Mouse (Mus musculus) CD8-positive naive resting alpha-beta T cell, adult 2 months (primary cell): Measurements from ENCODE around the gene Hprt.
"Not testable (repeated sequence)": the region's sequence is repeated elsewhere in the genome, so short reads cannot be mapped to it uniquely, and the experiment has no call there.

Experiments used
- DNase-seq, 2 experiments: peaks; one replicate each; pipeline ENCODE4 v3.0.0; 2022; ENCODE audit warnings: low read depth in 2 of 2, low spot score in 2 of 2

Gene Hprt

GRCm38 (mm10) chrX:52987905-52988783 lies at the start of gene Hprt:
Gene Hprt, plus strand, starts transcription at chrX:52988137.
- peak; percentile 75 to 81 for DNase-seq

DNA sequence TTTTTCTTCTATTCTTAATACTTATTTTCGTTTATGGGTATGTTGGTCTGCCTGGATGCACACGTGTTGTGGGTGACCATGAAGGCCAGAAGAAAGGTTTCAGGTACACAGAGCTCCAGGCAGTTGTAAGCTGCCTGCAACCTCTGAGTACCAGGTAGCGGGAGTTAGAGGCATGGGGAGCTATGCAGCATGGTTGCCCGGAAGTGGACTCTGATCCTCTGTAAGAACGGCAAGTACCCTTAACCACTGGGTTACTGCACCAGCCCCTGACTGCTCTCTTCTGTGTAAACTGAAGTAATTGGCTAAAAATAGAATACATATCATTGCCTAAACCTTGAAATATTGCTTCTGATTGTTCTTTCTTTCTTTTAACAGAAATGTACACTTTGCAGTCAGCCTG lies 42.4 kb upstream of the Hprt start:
- no peak for DNase-seq

GRCm38 (mm10) chrX:52949713-52950112 lies 38.2 kb upstream of the Hprt start:
- peak in 1 of 2 experiments; percentile 6 for DNase-seq

DNA sequence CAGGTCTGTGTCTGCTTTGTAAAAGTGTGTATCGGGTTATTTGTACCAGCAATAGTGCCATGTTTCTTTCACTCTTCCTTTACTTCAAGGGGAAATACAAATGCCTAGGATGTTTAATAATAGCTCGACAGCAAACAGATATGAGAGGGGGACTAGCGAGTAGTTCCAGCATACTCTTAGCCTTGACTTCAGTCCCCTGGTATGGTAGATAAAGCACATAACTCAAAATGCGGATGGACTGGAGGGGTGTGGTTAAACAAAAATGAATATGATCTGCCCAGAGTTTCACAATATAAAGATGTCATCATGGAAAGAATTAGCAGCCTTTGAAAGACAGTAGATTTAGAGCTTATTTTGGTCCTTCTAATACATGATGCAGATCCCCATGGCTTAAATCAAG lies 31.0 kb upstream of the Hprt start:
- DNase-seq: no peak

GRCm38 (mm10) chrX:52961559-52962110 lies 26.3 kb upstream of the Hprt start:
- DNase-seq: no peak

DNA sequence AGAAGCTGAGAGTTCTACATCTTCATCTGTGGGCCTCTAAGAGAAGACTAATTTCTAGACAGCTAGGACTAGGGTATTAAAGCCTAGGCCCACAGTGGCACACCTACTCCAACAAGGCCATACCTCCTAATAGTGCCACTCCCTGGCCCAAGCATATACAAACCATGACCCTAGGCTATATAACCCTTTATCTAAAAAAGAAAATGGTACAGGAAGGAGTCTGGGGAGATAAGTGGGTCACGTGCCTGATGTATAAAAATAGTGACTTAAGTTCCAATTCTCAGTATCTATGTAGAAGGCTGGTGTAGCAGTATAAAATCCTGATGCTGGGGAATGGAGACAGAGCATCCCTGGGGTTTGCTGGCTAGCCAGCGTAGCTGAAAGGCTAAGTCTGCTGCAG lies 22.8 kb upstream of the Hprt start:
- no peak for DNase-seq

- no peak for DNase-seq
Observed at GRCm38 (mm10) chrX:52971211-52972006, 16.5 kb upstream of the Hprt start.

DNA sequence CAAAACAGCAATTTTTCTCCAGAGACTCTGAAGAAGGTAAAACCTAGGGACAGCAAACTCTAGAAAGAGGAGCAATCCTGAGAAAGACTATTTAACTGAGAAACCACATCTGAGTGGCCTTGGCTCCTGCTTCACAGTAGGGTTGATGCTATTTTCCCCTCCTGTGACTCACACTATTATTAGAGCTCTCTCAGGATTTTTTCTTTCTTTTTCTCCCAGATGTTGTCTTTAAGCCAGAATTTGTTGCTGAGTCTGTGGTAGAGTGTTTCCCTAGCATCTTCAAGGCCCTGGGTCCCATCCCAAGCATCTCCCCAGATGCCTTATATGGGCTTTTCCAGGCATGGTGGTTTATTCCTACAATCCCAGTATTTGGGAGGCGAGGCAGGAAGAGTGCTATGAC lies 15.8 kb upstream of the Hprt start:
- no peak for DNase-seq

GRCm38 (mm10) chrX:52972680-52973079 lies 15.3 kb upstream of the Hprt start:
- DNase-seq: no peak

- no peak for DNase-seq
Observed at GRCm38 (mm10) chrX:52978576-52978975, 9.4 kb upstream of the Hprt start.

- no peak for DNase-seq
Observed at GRCm38 (mm10) chrX:52981378-52981777, 6.6 kb upstream of the Hprt start.

GRCm38 (mm10) chrX:52994726-52995125 lies 6.8 kb downstream of the Hprt start:
- DNase-seq: not testable (repeated sequence)

DNA sequence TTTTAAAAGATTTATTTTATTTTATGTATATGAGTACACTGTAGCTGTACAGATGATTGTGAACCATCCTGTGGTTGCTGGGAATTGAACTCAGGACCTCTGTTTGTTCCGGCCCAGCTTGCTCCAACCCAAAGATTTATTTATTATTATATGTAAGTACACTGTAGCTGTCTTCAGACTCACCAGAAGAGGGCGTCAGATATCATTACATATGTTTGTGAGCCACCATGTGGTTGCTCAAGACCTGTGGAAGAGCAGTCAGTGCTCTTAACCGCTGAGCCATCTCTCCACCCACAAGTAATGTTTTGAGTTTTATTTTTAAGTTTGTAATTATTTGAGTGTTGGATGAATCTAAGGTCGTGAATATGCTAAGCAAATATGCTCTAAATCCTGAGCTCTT lies 16.9 kb downstream of the Hprt start:
- not testable (repeated sequence) for DNase-seq

DNA sequence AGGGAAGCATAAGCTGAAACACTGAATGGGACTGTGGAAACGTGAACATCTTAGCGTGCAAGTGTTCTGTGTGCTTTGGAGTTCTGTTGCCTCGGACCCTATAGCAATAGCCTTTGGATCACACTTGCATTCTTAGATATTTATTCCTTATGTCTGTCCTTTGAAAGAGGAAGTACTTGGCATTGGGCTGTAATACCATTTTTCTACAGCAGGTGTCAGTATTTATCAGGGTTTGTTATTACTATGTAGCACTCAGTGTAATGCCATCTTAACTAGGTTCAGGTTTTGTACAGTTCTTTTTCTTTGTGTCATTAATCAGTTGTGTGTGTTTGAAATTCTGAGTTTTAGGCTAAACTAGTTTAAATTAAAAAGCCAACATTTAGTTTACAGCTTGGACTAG lies 18.1 kb downstream of the Hprt start:
- DNase-seq: peak; percentile 6 to 59

DNA sequence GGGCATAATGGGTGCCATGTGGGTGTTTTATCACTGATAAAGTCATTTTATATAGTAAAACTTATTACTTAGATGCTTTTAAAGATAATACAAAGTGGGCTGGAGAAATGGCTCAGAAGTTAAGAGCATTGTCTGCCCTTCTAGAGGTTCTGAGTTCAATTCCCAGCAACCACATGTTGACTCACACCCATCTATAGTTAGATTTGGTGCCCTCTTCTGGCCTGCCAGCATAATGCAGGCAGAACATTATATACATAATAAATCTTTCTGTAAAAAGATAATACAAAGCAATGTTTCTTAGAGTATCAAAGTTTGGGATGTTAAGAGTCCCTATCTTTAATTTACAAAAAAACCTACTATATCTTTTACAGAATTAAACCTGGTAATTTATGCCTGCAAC lies 27.6 kb downstream of the Hprt start:
- peak in 1 of 2 experiments; percentile 14 for DNase-seq

DNA sequence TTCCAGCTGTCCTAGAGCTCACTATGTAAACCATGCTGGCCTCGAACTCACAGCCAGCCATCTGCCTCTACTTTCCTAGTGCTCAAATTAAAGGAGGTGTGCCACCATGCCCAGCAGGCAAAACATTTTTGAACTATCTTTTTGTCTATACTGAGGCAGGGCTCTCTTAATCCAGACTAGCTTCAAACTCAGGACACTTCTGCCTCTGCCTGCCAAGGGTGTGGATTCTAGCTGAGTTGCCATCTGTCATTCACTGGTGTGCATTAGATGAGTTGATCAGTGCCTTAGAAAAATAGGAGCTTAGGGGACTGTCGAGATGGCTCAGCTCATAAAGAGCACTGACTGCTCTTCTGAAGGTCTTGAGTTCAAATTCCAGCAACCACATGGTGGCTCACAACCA lies 35.1 kb downstream of the Hprt start:
- no peak for DNase-seq

- DNase-seq: not testable (repeated sequence)
Observed at GRCm38 (mm10) chrX:53024268-53024667, 36.3 kb downstream of the Hprt start.

DNA sequence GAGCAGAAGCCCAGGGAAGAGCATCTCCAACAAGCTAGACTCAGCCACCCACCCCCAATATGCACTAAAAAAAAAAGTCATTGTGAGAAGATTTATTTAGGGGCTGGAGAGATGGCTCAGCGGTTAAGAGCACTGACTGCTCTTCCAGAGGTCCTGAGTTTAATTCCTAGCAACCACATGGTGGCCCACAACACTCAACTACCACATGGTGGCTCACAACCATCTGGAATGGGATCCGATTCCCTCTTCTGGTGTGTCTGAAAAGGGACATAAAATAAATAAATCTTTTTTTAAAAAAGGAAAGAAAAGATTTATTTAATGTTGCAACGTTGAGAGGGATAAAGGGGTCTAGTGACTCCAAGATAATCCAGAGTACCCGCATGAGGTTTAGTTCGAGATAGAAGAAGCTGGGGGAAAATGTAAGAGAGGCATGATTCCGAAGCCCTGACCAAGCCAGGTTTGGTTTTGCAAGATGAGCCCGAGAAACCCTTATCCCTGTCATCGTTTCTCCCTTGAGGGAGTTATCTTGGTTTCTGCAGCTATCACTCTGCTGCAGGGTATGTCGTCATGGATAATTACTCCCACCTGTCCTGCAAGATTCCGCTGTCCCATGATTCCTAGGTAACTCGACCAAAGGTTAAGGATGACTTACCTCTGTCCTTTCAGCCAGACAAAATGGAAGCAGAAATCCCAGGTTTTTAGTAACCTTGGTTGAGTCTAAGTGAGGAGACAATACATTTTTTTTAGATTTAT lies 37.7 kb downstream of the Hprt start:
- DNase-seq: no peak

DNA sequence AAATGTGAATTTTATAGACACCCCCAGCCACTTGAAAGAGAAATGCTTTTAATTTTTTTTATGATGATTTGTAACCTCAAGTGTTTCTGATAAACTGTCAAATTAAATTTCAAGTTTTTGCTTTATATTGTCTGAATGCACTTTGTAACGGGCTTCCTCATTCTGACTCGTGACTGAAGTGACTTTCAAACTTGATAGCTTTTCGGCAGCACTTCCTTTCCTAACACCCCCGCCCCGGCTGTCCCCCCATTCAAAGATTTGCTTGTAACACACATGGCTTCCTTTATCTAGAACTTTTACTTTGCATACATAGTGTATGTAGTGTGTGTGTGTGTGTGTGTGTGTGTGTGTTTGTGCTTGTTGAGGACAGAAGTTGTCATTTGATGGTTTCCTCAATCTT lies 41.6 kb downstream of the Hprt start:
- no peak for DNase-seq

GRCm38 (mm10) chrX:53038194-53038593 lies 50.3 kb downstream of the Hprt start:
- DNase-seq: no peak

GRCm38 (mm10) chrX:53039651-53040050 lies 51.7 kb downstream of the Hprt start:
- DNase-seq: no peak
